In the genomic region with DNA sequence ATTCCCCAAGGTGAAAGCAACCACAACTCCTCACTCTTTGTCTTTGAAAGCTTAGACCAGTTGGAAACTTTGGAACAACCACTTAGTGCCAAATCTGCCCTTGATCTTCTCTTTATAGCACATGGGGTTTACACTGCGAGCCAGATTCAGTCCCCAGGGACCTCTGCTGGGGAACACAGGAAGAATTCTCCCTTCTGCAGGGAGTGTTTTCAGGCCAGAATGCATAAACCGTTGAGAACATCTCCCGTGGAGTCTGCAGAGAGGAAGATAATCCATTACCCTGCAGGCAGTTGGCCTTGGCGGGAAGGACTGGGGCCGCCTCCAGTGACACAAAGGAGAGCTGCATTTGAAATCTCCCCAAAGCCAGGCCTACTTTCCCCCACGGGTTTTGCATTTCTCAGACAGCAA, we compare ENCODE assay signal across 7 mouse cellular contexts. TPM values are rescaled to one million over a fixed set of nuclear protein-coding genes. Genes with fewer than 3 reads are reported as not detected.
DNase-seq lines count a peak whose midpoint lies in the region; ATAC-seq and TF ChIP-seq lines count a peak whose summit lies in the region.

No protein-coding gene starts in this region.

- H3K4me2 ChIP-seq in midbrain, embryonic 13.5 days (replicated peaks): no peak overlapping the region

- DNase-seq in MN1 (ENCODE audit: low spot score): peak; percentile 66
- peak; percentile 81 for DNase-seq in adrenal gland, postnatal 14 days
- peak; percentile 39 for DNase-seq in gastrocnemius, adult 18-20 months (ENCODE audit: low spot score)
- DNase-seq in kidney, adult 9 months: peak; percentile 35
- DNase-seq in left cerebral cortex, adult 2 months (ENCODE audit: extremely low spot score in 1 of 2, low spot score in 2 of 2): no peak

- intact Hi-C loops in left cerebral cortex, adult 2 months (cut with DNase I): no loop called here

- 3% methylated on average over 6 of the region's 6 CpGs for WGBS in midbrain, embryonic 13.5 days

- H3K27me3 ChIP-seq in midbrain, embryonic 13.5 days: no peaks in the 10 kb centered on the region

- ATAC-seq in midbrain, embryonic 13.5 days: peak; percentile 45; the same call in 1 of the 2 replicates
- no peak for ATAC-seq in inflammation-experienced regulatory T-cells, adult 6 months

- no peak overlapping the region for H3K9ac ChIP-seq in midbrain, embryonic 13.5 days (replicated peaks)

- H3K9me3 ChIP-seq in midbrain, embryonic 13.5 days: no peaks in the 10 kb centered on the region

- peaks cover 17% of the 10 kb centered on the region for H3K4me1 ChIP-seq in midbrain, embryonic 13.5 days (replicated peaks)

- no peak overlapping the region for H3K4me3 ChIP-seq in midbrain, embryonic 13.5 days (replicated peaks)
- H3K4me3 ChIP-seq in left cerebral cortex, adult 2 months: no peak overlapping the region

- TF ChIP-seq CTCF in left cerebral cortex, adult 2 months (IDR thresholded peaks at IDR 0.05): no peak; the same call in 1 of the 2 replicates

- no peaks in the 10 kb centered on the region for H3K36me3 ChIP-seq in midbrain, embryonic 13.5 days

- peak overlapping the region; percentile 54; the same call in 1 of the 2 replicates for H3K27ac ChIP-seq in midbrain, embryonic 13.5 days
- no peak overlapping the region for H3K27ac ChIP-seq in left cerebral cortex, adult 2 months

RNA-seq across cellular contexts. Expression of gene Tril, which starts 60.0 kb away (rescaled TPM):
- 11.1 and 13.3 TPM in 2 replicates for total RNA-seq in adrenal gland, postnatal 14 days (2021)
- total RNA-seq in gastrocnemius, adult 18-20 months (2021): 1 to 10 TPM; 1.7 to 2.0 TPM
- 10.2 and 12.3 TPM in 2 replicates for polyA plus RNA-seq in midbrain, embryonic 13.5 days (2015; fragmentation: Nextera tagmentation; extraction: Ambion mirVana)
- 10 to 100 TPM; 29.0 to 36.4 TPM for total RNA-seq in left cerebral cortex, adult 2 months (2021)
- polyA plus RNA-seq in inflammation-experienced regulatory T-cells, adult 6 months (2017; shearing (Covaris generic)): not detected

Comparison
In these comparisons a context has a peak if more than half of its experiments do, and no peak if none do; other contexts are left out.
1. DNase-seq: peak in MN1 (single experiment), adrenal gland, postnatal 14 days (single experiment), gastrocnemius, adult 18-20 months (single experiment) and kidney, adult 9 months (single experiment); none in left cerebral cortex, adult 2 months (0 of 2).